Mouse (Mus musculus) urinary bladder, postnatal 25 days (tissue): Measurements from ENCODE around the gene Auts2.

Experiments
- DNase-seq: peaks from one replicate; pipeline ENCODE4 v3.0.0; 2022; ENCODE audit warnings: low spot score

Auts2 gene

DNA sequence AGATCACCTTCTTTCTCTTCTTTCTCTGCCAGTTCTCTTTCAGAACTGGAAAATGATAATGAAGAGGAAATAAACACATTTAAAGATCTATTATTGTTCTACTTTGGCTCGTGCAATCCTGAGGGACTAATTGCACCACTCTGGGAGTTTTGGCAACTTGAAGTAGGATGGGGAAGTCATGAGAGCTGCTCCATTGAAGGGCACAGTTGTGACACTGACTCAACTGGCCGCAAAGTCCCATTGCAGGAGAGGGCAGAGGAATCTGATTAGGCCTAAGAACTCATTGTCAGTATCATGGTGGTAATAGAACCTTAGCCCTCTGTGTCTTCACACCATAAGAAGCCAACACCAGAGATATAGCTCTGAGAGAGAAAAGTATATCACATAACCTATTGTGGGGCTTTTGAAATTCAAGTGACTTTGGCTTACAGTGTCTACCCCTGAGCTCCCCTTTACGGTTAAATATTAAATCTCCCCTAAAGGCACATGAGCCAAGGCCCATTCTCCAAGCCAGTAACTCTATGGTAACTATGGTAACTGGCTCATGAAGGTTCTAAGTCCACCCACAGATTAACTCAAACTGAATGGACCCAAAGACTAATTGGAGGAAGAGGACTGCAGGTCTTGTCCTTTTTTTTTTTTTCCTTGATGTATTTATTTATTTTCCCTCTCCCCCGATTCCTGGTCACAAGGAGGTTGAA, 358.6 kb downstream of the Auts2 start:
- DNase-seq = no peak

DNA sequence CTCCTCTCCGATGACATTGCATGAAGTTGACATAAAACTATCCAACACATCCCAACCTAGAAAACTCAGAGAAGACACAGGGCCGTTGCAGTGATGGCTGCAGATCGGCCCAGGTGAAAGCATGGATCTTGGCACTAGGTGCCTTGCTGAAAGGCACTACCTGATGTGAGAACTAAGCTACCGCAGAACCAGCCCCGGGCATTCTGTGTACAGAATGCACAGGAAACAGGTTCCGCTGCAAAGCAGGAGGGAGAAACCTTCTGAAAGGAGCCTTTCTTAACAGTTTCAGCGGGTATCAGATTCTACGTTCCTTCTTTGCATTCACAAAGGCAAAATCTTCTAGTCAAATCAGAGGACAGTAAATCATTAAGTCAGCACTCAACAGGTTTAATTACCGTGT, 361.1 kb downstream of the Auts2 start:
- DNase-seq = no peak

DNA sequence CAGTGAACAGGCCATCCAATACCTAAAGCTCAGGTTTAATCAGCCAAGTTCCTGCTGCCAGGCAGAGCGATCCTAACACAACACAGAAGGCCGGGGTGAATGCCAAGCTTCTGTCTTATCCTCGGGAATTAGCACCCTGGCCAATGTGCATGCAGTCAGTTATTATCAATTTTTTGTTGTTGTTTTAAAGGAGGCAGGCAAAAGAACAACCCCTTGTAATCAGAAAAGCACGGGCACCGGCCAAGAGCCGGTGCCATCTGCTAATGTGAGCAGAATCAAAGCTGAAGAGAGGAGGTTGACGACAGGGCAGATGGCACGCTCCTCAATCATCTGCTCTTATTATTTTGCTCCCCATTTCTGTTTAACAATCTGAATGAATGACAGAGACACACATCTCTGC, 373.1 kb downstream of the Auts2 start:
- DNase-seq = no peak

DNA sequence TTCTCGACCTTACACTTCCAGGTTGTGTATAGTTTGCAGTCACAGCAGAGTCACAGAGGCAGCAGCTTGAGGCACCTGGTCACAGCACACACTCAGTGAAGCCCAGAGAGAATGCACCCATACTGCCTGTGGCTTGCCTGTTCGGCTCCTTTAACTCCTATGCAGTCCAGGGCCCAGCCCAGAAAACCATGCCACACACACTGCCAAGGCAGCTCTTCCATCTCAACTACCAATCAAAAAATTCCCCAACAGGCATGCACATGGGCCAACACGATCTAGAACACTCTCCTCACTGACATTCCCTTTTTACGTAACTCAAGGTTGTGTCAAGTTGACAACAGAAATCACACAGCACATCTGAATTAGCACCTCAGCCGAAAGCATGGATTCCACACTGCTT, 374.3 kb downstream of the Auts2 start:
- DNase-seq = no peak

DNA sequence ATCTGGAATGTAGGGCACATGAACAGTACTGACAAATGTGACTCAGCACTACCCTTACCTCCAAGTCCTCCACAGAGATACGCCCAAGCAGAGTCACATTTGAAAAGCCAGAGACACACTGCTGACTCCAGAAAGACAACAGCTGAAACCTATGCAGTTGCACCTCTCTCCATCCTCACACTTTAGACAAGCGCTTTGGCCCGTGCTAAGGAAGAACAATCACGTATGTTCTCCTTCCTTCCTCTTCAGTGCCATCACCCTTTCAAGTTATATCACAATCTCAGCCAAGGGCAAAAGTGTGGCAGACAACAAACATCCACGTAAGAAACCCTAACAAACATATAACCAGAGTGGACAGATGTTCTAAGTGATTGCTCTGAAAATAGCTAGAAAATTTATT, 374.9 kb downstream of the Auts2 start:
- no peak for DNase-seq

DNA sequence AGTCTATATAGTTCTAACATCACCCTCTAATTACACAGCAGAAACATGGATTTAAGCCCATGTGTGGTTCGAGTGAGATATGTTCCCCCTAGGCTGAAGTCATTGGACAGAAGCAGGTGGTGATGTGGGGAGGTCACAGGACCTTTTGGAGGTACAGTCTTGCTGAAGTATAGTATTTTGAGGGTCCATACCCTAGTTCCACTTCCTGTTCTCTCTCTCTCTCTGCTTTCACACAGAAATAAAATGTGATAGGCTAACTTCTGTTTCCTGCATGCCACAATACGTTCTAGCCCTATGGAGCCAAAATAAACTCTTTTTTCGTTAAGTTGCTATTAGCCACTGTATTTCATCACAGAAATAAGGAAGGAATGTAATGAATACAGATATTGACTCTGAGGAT, 376.6 kb downstream of the Auts2 start:
- no peak for DNase-seq

DNA sequence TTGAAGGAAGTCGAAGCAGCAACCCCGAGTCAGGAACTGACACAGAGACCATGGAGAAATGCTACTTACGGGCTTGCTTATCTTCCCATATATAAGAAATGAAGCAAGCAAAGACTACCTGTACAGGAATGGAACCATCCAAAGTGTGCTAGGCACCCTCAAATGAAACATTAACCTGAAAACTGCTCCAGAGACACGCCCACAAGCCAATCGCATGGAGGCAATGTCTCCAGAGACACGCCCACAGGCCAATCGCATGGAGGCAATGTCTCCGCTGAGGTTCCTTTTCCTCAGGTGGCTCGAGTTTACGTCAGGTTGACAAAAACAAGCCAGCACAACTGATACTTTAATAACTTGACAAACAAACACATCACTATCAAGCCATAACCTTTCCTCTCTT, 379.2 kb downstream of the Auts2 start:
- no peak for DNase-seq

DNA sequence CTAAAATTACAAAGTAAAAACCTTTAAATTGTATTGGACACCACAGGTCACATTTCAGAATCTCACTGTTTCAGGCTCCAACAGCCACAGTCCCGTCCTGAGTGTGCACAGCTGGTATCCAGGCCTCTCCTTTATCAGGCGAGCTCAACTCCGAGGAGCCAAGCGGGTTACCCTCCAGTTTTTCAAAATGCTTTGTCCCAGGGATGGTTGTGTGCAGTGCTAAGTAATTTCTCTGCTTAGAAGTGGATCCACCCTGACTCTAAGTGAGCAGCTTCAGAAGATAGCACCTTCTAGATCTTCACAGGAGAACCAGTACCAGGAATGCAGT, 381.0 kb downstream of the Auts2 start:
- no peak for DNase-seq

DNA sequence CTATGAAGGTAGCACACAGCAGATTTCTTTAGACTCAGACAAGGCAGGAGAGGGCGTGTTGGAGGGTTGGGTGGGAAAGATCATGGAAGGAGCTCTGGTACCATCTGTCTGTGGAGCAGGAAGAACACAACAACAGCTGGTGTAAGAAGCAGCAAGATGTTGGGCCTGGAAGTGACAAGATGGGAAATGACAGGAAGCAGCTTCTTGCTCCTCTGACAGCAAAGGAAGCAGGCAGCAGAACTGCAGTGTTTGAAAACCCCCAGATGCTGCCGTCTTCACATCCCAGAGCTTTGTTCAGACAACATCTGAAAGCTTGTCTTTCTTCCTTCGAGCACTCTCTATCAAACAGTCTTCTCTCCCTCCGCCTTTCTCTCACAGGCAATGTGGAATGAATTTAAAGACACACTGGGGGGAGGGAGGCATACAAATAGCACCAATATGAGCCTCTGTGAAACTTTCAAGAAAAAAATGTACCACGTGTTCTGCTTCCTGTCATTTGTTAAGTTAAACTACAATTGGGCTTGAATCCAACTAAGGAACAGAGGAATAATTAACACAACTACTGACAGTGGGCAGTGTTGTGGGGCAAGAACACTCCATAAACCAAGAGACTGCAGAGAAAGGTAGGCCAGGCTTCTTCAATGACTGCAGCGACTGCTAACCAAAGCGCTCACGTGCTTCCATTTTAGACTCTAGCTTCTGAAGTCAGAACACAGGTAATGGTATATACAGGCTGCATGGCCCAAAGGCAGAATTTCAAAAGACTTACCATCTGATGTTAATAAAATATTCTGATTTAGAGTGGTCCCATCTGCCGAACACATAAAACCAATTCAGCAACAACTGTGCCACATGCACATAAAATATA, 381.6 kb downstream of the Auts2 start:
- DNase-seq = no peak

DNA sequence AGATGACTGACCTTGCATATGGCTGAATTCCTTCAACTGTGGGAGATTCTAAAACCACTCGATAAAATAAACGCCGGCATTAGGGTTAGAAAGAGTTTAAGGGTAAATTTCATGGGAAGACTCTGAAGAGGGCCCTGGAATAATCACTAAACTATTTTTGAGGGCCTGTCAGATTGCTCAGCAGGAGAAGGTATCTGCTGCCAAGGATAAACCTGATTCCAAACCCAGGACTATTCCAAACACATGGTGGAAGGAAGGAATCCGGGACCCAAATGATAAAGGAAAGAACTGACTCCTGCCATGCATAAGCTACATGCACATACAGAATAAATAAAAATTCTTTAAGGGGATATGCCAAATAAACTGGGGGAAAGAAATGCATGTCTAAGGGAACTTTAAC, 399.0 kb downstream of the Auts2 start:
- DNase-seq = no peak

DNA sequence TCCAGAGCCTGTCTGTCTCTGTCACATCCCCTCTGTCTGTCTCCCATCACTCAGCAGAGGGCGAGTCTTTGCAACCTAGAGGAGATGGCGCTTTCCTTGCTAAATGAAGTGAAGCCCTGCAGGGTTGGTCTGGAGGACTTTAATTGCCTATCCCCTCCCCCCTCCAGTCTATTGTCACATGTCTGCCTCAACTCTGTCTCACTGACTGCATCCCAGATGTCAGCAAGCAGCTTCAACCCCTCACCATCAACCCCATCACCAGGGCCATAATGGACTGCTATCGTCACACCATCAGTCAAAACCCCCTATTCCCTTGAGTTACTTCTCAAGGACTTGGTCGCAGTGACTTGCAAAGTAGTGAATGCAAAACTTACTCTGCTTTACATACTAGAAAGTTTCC, 402.3 kb downstream of the Auts2 start:
- DNase-seq = no peak

DNA sequence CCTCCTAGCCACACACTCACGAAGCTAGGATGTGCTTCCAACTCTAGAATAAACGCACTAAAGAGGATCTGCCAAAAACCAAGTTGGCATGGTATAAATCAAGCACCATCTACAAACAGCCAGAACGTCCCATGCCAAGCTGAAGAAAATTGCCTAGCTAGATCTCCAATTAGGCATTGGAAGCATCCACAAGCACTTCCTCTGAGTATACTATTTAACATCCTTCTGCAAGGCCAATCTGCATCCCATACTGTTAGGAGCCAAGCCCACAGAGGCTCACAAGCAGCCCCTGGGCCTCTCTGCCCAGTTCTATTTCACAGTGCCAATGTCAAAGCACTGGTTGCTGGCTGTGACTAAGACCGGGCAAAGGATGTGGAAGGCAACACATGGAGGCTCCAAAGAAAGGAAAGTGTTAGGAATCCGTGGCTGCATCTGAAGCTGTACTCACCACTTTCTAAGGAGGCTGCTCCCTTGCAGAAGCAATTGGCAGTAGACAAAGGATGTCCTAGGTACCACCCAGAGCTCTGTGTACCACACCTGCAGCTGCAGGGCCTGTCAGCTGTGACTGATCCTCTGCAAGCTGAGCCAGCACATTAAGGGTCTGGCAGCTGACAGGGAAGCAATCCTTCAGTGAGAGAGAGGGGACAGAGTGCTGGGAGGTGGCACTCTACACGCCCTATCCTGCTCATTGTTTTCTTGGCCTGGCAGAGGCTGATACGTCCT, 407.0 kb downstream of the Auts2 start:
- DNase-seq = no peak

DNA sequence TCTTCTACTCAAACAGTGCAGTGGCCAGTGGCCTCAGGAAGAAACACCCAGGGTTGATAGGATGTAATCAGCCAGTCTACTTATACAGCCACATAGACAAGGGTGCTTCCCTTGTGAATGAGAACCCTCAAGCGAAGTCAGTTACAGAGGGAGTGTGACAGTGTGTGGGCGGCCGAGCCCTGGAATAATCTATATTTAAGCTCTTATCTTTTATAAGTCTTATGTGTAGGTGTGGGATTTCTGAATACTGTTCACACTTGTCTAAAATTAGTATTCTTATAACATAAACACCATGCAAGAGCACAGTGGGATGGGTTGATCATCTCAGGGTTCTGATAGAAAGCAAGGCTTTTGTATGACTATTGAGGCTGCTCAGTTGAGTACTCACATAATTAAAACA, 411.2 kb downstream of the Auts2 start:
- no peak for DNase-seq

DNA sequence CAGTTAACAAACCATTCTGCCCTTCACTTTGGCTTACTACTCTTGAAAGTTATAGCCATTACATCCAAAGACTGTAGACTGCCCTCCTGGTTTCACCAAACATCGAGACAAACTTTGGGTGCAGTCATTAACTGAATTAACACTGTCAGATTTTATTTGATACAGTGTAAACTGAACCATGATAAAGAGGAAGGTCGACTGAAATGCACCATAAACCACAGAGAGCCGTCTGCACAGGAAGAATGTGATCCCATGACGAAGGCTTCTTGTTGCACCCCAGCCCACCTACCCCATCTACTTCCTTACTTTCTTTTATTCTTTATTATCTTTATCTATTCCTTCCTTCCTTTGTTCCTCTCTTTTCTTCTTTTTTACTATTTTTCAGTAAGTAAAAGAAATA, 412.6 kb downstream of the Auts2 start:
- DNase-seq = no peak

DNA sequence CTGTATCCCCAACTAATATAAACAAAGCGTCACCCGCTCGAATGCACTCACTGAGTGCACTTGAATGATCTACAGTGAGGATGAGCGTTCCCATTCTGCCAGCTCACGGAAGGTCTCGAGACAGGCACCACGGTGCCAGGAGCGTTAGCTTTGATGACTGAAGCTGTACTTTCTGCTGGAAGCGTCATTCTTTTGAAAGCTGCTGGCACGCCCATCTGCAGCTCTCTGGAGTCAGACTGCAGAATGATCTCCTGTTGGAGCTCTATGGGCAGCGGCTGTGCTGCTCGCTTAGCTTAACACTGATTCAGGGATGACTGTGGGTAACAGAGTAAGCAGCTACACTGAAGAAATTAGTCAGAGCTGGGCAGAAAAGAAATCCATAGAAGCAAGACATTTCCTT, 416.5 kb downstream of the Auts2 start:
- DNase-seq = no peak

DNA sequence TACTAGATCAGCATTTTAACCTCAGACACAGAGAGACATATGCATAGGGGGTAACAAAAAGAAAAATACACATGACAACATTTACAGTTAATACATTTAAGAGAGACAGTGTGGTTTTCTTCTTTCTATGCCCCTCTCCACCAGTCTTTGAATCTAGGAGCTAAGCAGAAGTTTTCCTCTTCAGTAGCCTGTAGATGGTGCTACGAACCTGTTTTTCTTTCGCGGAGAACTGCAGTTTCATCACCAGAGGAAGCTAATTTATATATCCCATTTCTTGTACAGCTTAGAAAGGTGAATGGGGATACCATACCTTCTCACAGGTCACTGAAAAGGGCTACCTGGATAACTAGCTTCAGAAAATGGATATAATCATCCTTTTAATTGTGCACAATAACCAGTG, 427.5 kb downstream of the Auts2 start:
- DNase-seq = no peak

DNA sequence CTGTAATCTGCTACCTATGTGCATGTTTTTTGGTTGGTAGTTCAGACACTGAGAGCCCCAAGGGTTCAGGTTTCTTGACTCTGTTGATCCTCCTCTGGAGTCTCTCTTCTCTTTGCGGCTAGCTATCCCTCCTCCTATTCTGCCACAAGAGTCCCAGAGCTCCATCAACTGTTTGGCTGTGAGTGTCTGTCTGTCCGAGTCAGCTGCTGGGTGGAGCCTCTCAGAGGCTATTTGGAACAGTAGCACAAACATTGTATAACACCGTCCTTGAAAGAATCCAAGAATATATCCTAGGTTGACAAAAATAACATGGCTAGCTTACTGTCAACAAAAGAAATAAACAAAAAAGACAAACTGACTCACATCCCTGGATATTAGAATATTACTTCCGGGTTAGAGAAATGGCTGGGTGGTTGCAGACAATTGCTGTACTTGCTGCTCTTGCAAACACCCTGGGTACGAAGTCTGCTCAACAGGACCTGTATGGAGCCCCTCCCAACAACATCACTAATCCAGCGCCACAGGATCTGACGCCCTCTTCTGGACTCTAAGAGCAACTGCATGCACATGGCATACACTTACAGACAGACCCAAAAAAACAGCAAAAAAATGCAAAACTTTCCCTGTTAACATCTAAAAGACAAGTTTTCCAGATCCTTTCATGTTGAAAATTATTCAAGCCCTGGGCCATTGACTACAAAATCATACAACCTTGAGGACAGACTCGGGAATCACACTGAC, 428.4 kb downstream of the Auts2 start:
- no peak for DNase-seq

DNA sequence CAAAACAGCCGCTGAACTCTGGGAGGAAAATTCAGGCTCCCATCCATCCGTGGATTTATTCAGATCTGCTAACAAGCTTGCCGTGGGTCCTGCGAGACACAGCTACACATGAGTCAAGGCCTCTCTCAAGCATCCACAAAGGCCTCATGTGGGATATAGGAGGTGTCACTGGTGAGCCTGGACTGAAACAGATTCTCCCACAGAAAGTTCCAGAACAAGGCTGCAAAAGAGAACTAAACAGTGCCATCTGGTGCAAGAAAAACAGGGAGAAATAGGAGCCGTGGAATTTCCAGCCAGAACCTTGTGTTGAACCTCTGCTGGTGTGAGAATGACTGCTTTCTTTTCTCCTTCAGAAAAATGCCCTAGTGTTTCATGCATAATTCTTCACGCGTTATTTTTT, 429.7 kb downstream of the Auts2 start:
- no peak for DNase-seq

DNA sequence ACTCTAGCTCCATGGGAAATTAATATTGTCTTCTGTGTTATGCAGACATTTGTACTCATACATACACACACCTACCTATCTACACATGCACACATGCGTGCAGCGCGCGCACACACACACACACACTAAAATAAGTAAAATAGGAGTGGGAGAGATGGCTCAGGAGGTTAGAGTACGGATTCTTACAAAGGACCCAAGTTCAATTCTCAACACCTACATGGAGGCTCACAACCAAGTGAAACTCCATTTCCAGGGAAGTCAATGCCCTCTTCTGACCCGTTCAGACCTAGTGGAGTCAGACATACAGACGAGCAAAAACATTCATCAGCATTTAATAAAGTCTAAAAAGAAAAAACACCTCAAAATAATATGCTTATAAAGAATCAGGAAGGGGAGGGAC, 430.5 kb downstream of the Auts2 start:
- no peak for DNase-seq

DNA sequence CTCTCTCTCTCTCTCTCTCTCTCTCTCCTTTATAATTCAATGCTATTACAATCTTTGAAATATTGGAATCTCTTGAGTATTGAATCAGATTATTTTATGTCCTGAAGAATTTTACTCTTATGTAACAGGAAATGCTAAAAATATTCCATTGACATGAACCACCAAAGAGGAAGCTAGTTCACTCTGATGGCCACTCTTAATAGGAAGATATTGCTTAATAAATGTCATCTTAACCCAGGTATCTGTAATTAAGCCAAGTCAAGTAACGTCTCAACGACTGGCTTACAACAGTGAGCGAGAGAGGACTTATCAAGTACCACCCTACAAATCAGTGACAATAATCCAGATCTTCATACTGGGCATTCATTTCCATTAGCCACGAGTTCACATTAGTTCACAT, 440.7 kb downstream of the Auts2 start:
- DNase-seq = no peak

DNA sequence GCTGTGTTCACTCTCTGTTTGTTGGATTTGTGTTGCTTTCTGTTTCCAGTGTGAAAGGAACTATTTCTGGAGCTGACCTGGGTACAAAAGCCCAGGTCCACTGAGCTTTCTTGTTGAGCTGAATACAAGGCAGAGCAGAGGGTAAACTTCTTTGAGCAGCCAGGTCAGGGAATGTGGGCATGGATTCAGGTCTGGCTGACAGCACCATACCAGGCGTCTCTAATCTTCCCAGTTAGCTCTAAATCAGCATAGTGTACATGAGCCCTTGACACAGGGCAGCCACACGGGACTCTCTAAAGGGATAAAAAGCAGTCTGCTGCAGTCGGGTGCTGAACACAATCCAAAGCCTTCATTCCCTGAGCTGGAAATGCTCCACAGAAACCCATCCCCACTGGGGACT, 444.7 kb downstream of the Auts2 start:
- DNase-seq = no peak

DNA sequence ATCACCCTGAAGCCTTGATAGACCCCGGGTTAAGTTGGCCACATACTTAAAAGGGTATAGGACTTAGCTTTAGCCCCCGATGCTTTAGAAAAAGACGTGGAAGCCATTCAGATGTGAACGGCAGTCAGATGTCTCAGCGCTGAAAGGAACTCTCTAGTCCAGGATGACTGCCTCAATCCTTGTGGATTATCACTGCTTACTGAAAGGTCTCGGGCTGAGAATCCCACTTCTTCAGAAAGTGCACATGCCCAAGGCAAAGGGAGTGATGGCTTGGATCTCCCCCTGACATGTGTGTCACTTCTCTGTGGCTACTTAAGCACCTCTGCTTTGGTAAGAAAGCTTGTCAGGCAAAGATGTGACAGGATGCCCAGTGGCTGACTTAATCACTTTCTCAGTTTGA, 450.4 kb downstream of the Auts2 start:
- no peak for DNase-seq
